ENCODE assay signal across 15 mouse cellular contexts in the genomic region with DNA sequence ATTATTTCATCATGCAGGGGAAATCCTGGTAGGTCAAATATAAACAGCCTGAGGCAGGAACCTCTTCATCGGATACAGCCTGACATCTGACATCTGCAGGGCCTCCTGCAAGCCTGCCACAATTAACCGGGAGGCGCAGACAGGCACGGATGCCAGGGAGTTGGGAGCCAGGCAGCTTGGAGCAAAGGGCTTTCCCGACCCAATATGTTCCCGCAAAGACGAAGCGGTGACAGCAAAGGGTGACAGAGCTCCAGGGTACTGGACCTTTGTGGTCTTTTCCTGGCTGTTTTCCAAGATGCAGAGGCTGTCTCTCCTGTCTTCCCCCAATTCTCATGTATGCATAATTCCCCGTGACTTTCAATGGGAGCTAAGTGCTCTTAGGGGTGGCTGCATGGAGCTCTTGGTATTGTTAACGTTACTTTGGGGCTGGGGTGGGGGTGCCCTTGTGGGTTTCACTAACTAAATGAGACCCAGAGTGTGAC. TPM values are rescaled to one million over a fixed set of nuclear protein-coding genes. Genes with fewer than 3 reads are reported as not detected.
A peak's percentile ranks its signal among the peaks of the same experiment; 100 is the strongest.
DNase-seq lines count a peak whose midpoint lies in the region; ATAC-seq lines count a peak whose summit lies in the region.
"Had no signal": no experiment of that assay in that cellular context is flagged by ENCODE, and none has a peak within 500 bp of the region (broad histone marks: within the 10 kb centered on the region; RNA-seq: fewer than 3 reads in every experiment).

No protein-coding gene starts in this region.

- peak; percentile 73 for ATAC-seq in neural tube, embryonic 12.5 days (ENCODE audit: low FRiP score, low read depth)
- no peak for ATAC-seq in neural tube, embryonic 15.5 days (ENCODE audit: low FRiP score)
- no peak for ATAC-seq in megakaryocyte-erythroid progenitor cell, adult 5-6 weeks (replicated peaks; ENCODE audit: low FRiP score, low TSS enrichment, poor library complexity, severe bottlenecking)
- ATAC-seq: intestine, postnatal 0 days had no signal

- no peaks in the 10 kb centered on the region for H3K9me3 ChIP-seq in neural tube, embryonic 12.5 days
- H3K9me3 ChIP-seq in neural tube, embryonic 15.5 days (replicated peaks), result no peaks in the 10 kb centered on the region

- peak; percentile 54 to 69 for DNase-seq in cerebellum, postnatal 10 days
- no peak for DNase-seq in cerebellum, postnatal 36 days
- peak; percentile 21 for DNase-seq in mesoderm, embryonic 11.5 days (ENCODE audit: low read depth, low spot score)
- DNase-seq in adrenal gland, postnatal 25 days, result no peak
- DNase-seq in ovary, postnatal 36 days (ENCODE audit: low spot score), result no peak
- DNase-seq: adrenal gland, postnatal 10 days; cerebellum, adult 2 months; heart, adult 18-20 months; thymus, postnatal 4 days had no signal

- no peaks in the 10 kb centered on the region for H3K36me3 ChIP-seq in neural tube, embryonic 12.5 days
- H3K36me3 ChIP-seq in neural tube, embryonic 15.5 days, result no peaks in the 10 kb centered on the region

- 8% methylated on average over 10 of the region's 10 CpGs for WGBS in neural tube, embryonic 12.5 days
- 16% methylated on average over 10 of the region's 10 CpGs for WGBS in neural tube, embryonic 15.5 days

- peaks cover 12% of the 10 kb centered on the region for H3K4me1 ChIP-seq in neural tube, embryonic 12.5 days
- peaks cover 9% of the 10 kb centered on the region; the same call in 1 of the 2 replicates for H3K4me1 ChIP-seq in neural tube, embryonic 15.5 days

- H3K27ac ChIP-seq in neural tube, embryonic 12.5 days, result no peak overlapping the region
- no peak overlapping the region for H3K27ac ChIP-seq in neural tube, embryonic 15.5 days (replicated peaks)
- H3K27ac ChIP-seq: layer of hippocampus, adult 2 months had no signal

- H3K4me2 ChIP-seq in neural tube, embryonic 12.5 days (replicated peaks), result 0 out of 2 replicates have a peak overlapping the region, but pooled peaks have one; percentile 16
- H3K4me2 ChIP-seq in neural tube, embryonic 15.5 days, result no peak overlapping the region

- no peaks in the 10 kb centered on the region for H3K27me3 ChIP-seq in neural tube, embryonic 12.5 days (replicated peaks)
- no peaks in the 10 kb centered on the region for H3K27me3 ChIP-seq in neural tube, embryonic 15.5 days (replicated peaks)

- H3K4me3 ChIP-seq in neural tube, embryonic 12.5 days, result no peak overlapping the region
- H3K4me3 ChIP-seq in neural tube, embryonic 15.5 days (replicated peaks), result no peak overlapping the region
- H3K4me3 ChIP-seq: layer of hippocampus, adult 2 months had no signal

- no peak overlapping the region for H3K9ac ChIP-seq in neural tube, embryonic 12.5 days
- no peak overlapping the region for H3K9ac ChIP-seq in neural tube, embryonic 15.5 days (replicated peaks)

RNA-seq across cellular contexts. Expression of a gene that starts 55.4 kb away (rescaled TPM):
- polyA plus RNA-seq in neural tube, embryonic 12.5 days (2016; fragmentation: Nextera tagmentation; extraction: Ambion mirVana), result 0.43 and 0.54 TPM in 2 replicates
- 0.19 TPM in 1 of 2 replicates, not detected in the other for polyA plus RNA-seq in neural tube, embryonic 15.5 days (2015; fragmentation: Nextera tagmentation; extraction: Ambion mirVana)
- total RNA-seq in adrenal gland, postnatal 25 days (2021), result 0.71 TPM in 1 of 2 replicates, not detected in the other
- total RNA-seq in megakaryocyte-erythroid progenitor cell, adult 5-6 weeks (2014; fragmentation: Nextera tagmentation), result not detected in 2 replicates
- not detected in 2 replicates for total RNA-seq in megakaryocyte-erythroid progenitor cell, adult 5-6 weeks (2017)
- total RNA-seq: heart, adult 18-20 months; layer of hippocampus, adult 2 months; MEL had no signal
- polyA plus RNA-seq: cerebellum, adult 2 months; intestine, postnatal 0 days had no signal

Comparison
In these comparisons a context has a peak if more than half of its experiments do, and no peak if none do; other contexts are left out.
1. DNase-seq: peak in cerebellum, postnatal 10 days (2 of 2) and mesoderm, embryonic 11.5 days (single experiment); none in cerebellum, postnatal 36 days (0 of 2), adrenal gland, postnatal 25 days (single experiment) and ovary, postnatal 36 days (single experiment).